Mouse (Mus musculus): ENCODE data around the gene Itga2. TPM values are rescaled to one million over a fixed set of nuclear protein-coding genes. Genes with fewer than 3 reads are reported as not detected.

Itga2 gene
- polyA plus RNA-seq, 1 experiment: 1.3 TPM

DNA sequence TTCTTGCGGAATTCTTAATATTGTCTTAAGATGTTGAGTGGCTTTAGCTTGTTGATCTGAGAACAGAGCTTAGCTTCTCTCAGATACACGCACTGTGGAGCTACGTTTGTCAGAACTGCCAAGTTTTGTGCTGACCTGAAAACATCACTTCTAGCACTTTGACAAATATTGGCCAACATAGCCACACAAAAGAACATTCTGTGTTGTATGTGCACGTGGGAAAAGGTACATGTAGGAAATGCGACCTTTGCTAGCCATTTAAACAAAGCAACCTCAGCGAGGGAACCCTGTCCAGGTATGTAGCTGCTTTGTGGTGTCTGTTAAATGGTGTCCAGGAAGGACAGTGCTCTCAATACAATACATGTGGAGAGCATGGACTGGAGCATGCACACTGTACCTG, 77.9 kb downstream of the Itga2 start:
- Histone ChIP-seq H3K4me3 (ENCODE audit: insufficient read depth, low read length) (no peak overlapping the region), H3K27ac (ENCODE audit: insufficient read depth, low read length) (no peak overlapping the region), H3K4me1 (ENCODE audit: control insufficient read depth, insufficient read depth, low read length) (no peaks in the 10 kb centered on the region)
- TF ChIP-seq CTCF (IDR thresholded peaks at IDR 0.05; ENCODE audit: borderline replicate concordance, insufficient read depth, low read length) (no peak), POLR2A (IDR thresholded peaks at IDR 0.05; ENCODE audit: low read depth, low read length) (no peak)

DNA sequence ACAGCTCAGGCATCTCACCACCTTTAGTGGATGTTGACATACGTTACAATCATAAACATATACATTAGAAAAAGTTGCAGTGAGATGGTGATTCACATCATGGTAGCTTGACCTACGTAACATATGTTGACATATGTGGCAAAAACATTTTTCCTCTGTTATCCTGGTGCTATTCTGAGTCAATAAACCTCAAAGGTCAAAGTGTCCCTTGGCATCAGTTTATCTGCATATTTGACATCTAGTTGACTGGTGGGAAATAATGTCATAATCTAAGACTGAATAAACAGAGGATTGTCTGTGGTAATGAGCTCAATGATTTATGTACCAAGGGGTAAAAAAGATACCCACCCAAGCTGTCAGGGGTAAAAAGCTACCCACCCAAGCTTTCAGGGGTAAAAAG, 78.7 kb downstream of the Itga2 start:
- Histone ChIP-seq H3K4me1 (ENCODE audit: control insufficient read depth, insufficient read depth, low read length) (no peaks in the 10 kb centered on the region), H3K27ac (ENCODE audit: insufficient read depth, low read length) (no peak overlapping the region), H3K4me3 (ENCODE audit: insufficient read depth, low read length) (no peak overlapping the region)
- TF ChIP-seq CTCF (IDR thresholded peaks at IDR 0.05; ENCODE audit: borderline replicate concordance, insufficient read depth, low read length) (no peak), POLR2A (IDR thresholded peaks at IDR 0.05; ENCODE audit: low read depth, low read length) (no peak)

DNA sequence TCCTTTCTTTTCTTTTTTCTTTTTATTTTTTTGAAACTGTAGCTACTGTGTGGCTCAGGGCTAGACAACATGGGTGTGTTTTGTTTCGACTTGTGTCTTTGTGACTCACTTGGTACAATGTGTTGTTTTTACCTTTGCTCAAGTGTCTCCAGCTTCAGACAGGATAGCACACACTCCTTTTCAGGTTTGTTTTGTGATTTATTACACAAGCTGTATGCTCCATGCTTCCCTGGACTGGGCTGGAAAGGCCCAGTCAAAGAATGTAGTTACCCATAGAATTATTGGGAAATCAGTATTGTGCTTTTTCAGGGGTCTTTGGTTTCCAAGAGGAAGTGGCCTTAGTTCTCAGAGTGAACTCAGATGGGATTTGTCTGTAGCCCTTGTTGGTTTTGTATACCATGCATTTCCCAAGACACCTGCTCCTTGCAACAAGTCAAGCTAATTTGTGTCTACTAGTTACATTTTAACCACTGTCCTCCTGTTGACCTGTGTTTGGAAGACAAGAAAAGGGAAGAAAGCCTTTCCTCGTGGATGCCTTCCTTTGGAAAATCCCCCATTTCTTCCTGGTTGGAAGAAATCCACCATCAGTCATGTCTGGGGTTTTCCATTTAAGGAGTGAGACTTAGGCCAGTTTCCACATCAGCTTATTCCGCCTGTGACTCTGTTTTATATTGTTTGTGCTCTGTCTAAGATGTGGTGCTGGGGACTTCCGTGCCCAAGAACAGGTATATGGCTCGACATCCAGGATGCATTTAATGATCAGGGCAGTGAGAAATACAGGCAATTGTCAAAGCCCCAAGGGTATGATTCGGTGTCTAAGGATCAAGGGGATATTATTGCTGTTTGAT, 79.4 kb downstream of the Itga2 start:
- Histone ChIP-seq H3K4me1 (ENCODE audit: control insufficient read depth, insufficient read depth, low read length) (no peaks in the 10 kb centered on the region), H3K4me3 (ENCODE audit: insufficient read depth, low read length) (no peak overlapping the region), H3K27ac (ENCODE audit: insufficient read depth, low read length) (no peak overlapping the region)
- TF ChIP-seq CTCF (IDR thresholded peaks at IDR 0.05; ENCODE audit: borderline replicate concordance, insufficient read depth, low read length) (no peak), POLR2A (IDR thresholded peaks at IDR 0.05; ENCODE audit: low read depth, low read length) (no peak)

DNA sequence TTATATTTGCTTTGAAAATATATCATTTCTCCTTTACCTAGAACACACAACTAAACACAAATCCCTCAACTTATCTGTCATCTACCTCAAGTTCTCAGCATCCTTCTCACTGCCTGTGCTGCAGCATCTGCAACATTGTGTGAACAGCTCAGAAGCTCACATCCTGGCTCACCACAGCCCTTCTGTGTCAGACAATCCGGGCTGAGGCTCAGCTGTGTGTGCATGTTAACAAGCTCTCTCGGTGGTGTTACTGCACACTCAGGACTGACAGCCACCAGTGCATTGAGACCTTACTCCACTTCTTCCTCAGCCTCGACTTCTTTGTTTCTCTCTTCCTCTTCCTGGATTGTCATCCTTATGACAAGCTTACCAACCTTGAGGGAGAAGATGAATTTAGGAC, 83.0 kb downstream of the Itga2 start:
- no peak overlapping the region for H3K4me3 ChIP-seq (ENCODE audit: insufficient read depth, low read length)
- H3K27ac ChIP-seq (ENCODE audit: insufficient read depth, low read length): no peak overlapping the region
- no peaks in the 10 kb centered on the region for H3K4me1 ChIP-seq (ENCODE audit: control insufficient read depth, insufficient read depth, low read length)
- TF ChIP-seq CTCF (IDR thresholded peaks at IDR 0.05; ENCODE audit: borderline replicate concordance, insufficient read depth, low read length): no peak
- TF ChIP-seq POLR2A (IDR thresholded peaks at IDR 0.05; ENCODE audit: low read depth, low read length): no peak

GRCm38 (mm10) chr13:114845804-114846203, 86.1 kb downstream of the Itga2 start:
- Histone ChIP-seq H3K4me3 (ENCODE audit: insufficient read depth, low read length) (no peak overlapping the region), H3K27ac (ENCODE audit: insufficient read depth, low read length) (no peak overlapping the region), H3K4me1 (ENCODE audit: control insufficient read depth, insufficient read depth, low read length) (no peaks in the 10 kb centered on the region)
- TF ChIP-seq POLR2A (IDR thresholded peaks at IDR 0.05; ENCODE audit: low read depth, low read length) (no peak), CTCF (IDR thresholded peaks at IDR 0.05; ENCODE audit: borderline replicate concordance, insufficient read depth, low read length) (no peak)

DNA sequence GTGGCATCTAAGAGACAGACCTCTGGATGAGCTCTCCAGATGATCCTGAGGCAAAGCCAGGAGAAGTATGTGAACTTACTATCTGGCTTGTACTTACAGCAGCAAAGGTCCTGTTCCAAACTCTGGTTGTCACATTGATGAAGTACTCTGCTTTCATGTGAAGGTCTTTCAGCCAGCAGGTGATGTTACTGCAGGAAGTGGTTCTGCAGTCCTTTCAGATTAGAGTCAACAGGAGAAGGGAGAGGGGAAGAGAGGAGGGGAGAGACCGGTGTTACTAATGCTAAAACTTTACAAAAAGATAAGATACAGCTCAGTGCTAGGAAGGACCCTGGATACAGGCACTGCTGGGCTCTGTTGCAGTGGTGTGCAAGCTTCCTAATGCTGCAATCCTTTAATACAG, 88.6 kb downstream of the Itga2 start:
- TF ChIP-seq CTCF (IDR thresholded peaks at IDR 0.05; ENCODE audit: borderline replicate concordance, insufficient read depth, low read length) (no peak), POLR2A (IDR thresholded peaks at IDR 0.05; ENCODE audit: low read depth, low read length) (no peak)
- Histone ChIP-seq H3K4me3 (ENCODE audit: insufficient read depth, low read length) (no peak overlapping the region), H3K4me1 (ENCODE audit: control insufficient read depth, insufficient read depth, low read length) (peaks cover 2% of the 10 kb centered on the region; the same call in 1 of the 2 replicates), H3K27ac (ENCODE audit: insufficient read depth, low read length) (no peak overlapping the region)

DNA sequence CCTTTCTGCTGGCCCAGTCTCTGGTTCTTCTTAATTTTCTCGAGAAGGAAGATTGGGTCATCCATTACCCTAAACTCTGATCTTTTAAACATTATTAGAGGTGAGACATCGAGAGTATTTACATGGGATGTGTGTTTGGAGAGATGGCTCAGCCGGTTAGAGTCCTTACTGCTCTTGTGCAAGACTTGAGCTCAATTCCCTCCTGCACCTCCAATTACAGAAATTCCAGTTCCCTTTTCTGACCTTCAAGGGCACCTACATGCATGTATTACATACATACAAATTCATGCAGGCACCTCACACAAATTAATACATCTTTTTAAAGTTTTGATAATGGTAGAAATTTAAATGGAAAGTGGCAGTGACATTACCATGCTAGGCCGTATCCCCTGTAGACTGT, 91.4 kb downstream of the Itga2 start:
- peaks cover 3% of the 10 kb centered on the region; the same call in 1 of the 2 replicates for H3K4me1 ChIP-seq (ENCODE audit: control insufficient read depth, insufficient read depth, low read length)
- H3K4me3 ChIP-seq (ENCODE audit: insufficient read depth, low read length): no peak overlapping the region
- no peak overlapping the region for H3K27ac ChIP-seq (ENCODE audit: insufficient read depth, low read length)
- TF ChIP-seq POLR2A (IDR thresholded peaks at IDR 0.05; ENCODE audit: low read depth, low read length): no peak
- TF ChIP-seq CTCF (IDR thresholded peaks at IDR 0.05; ENCODE audit: borderline replicate concordance, insufficient read depth, low read length): no peak

- Histone ChIP-seq H3K4me3 (ENCODE audit: insufficient read depth, low read length) (no peak overlapping the region), H3K4me1 (ENCODE audit: control insufficient read depth, insufficient read depth, low read length) (peaks cover 3% of the 10 kb centered on the region; the same call in 1 of the 2 replicates), H3K27ac (ENCODE audit: insufficient read depth, low read length) (no peak overlapping the region)
- TF ChIP-seq CTCF (IDR thresholded peaks at IDR 0.05; ENCODE audit: borderline replicate concordance, insufficient read depth, low read length) (no peak), POLR2A (IDR thresholded peaks at IDR 0.05; ENCODE audit: low read depth, low read length) (no peak)
These were observed 92.8 kb downstream of the Itga2 start for GRCm38 (mm10) chr13:114839098-114839497.

DNA sequence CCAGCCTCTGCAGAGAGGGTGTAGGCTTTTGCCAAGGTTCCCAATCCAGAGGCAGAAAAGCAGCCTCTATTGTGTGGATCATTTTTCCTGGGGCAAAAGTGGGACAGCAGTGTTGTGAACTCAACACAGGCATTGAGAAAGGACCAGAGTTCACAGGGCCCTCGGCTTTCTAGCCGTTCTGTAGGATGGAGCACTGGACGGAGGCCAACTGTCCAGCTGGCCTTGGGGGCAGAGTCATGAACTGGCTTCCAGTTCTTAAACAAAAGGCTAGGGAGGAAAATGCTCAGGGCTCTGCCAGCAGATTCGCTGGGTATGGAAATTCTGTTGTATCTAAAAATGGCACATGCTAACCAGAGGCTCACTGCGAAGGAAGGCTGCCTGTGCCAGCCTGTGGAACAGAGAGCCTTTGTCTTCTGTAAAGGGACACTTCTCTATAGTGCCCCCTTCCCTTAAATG, 93.3 kb downstream of the Itga2 start:
- TF ChIP-seq CTCF (IDR thresholded peaks at IDR 0.05; ENCODE audit: borderline replicate concordance, insufficient read depth, low read length): no peak
- no peak for TF ChIP-seq POLR2A (IDR thresholded peaks at IDR 0.05; ENCODE audit: low read depth, low read length)
- Histone ChIP-seq H3K27ac (ENCODE audit: insufficient read depth, low read length) (no peak overlapping the region), H3K4me1 (ENCODE audit: control insufficient read depth, insufficient read depth, low read length) (peaks cover 3% of the 10 kb centered on the region; the same call in 1 of the 2 replicates), H3K4me3 (ENCODE audit: insufficient read depth, low read length) (no peak overlapping the region)

- Histone ChIP-seq H3K27ac (ENCODE audit: insufficient read depth, low read length) (no peak overlapping the region), H3K4me1 (ENCODE audit: control insufficient read depth, insufficient read depth, low read length) (peaks cover 3% of the 10 kb centered on the region; the same call in 1 of the 2 replicates), H3K4me3 (ENCODE audit: insufficient read depth, low read length) (no peak overlapping the region)
- TF ChIP-seq CTCF (IDR thresholded peaks at IDR 0.05; ENCODE audit: borderline replicate concordance, insufficient read depth, low read length): no peak
- TF ChIP-seq POLR2A (IDR thresholded peaks at IDR 0.05; ENCODE audit: low read depth, low read length): no peak
These were observed 94.8 kb downstream of the Itga2 start for GRCm38 (mm10) chr13:114837061-114837460.
